Mouse (Mus musculus): ENCODE results near the gene Tpp2. TPM values are rescaled to one million over a fixed set of nuclear protein-coding genes. Genes with fewer than 3 reads are reported as not detected.

Tpp2 gene
- polyA plus RNA-seq, 1 experiment from 2014 or later: 63.7 TPM

DNA sequence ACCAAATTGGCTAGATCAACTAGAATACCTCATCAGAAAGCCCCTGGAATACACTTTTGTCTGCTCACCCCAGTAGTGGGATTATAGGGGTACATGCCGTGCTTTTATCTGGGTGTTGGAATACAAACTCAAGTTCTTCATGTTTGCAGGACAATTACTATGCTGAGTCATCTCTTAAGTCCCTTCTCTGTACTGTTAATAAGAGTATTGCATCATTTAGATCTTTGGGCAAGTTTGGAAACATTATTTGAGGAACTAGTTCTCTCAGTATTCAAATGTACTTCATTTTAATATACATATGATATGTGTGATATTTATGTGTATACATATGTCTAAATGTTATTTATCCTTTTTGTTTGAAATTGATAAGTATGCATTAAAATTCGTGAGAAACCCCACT, 16.6 kb upstream of the Tpp2 start:
- no peaks in the 10 kb centered on the region for H3K36me3 ChIP-seq (ENCODE audit: insufficient read depth, low read length)

DNA sequence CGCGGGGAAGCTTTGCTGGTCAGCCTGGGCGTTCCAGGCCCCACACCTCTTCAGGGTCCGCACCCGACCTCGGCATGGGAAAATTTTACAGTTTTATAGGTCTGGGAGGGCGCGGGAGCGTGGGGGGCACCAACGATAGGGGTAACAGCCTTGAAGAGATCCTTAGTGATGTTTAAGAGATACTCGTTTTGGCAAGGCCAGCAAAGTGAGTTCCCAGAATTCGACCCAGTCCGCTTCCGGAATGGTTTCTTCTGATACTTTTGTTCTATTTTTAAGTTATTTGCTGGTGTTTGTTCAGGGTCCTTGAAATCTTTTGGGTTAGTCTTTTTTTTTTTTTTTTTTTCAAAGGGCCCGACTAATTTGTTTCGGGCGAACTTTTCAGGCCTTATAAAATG, 966 bp downstream of the Tpp2 start:
- H3K27me3 ChIP-seq (ENCODE audit: insufficient read depth, low read length): no peaks in the 10 kb centered on the region
- peak overlapping the region; percentile 99 for H3K27ac ChIP-seq (ENCODE audit: low read length)
- no peaks in the 10 kb centered on the region for H3K9me3 ChIP-seq (ENCODE audit: low read length)
- peak overlapping the region; percentile 99 for H3K9ac ChIP-seq (replicated peaks; ENCODE audit: low read length)
- ATAC-seq (ENCODE audit: low FRiP score, low TSS enrichment): no peak
- H3K4me1 ChIP-seq (ENCODE audit: insufficient read depth, low read length): peaks cover 16% of the 10 kb centered on the region
- peak overlapping the region; percentile 54 for H3K4me2 ChIP-seq (replicated peaks; ENCODE audit: low read depth, low read length)
- H3K4me3 ChIP-seq (ENCODE audit: low read length): peak overlapping the region; percentile 100
- 1% methylated on average over 17 of the region's 17 CpGs for WGBS
- H3K36me3 ChIP-seq (ENCODE audit: insufficient read depth, low read length): no peaks in the 10 kb centered on the region

More for the DNA sequence above, 16.6 kb upstream of the Tpp2 start:
- Histone ChIP-seq H3K4me2 (replicated peaks; ENCODE audit: low read depth, low read length) (no peak overlapping the region), H3K4me1 (ENCODE audit: insufficient read depth, low read length) (no peaks in the 10 kb centered on the region), H3K9ac (replicated peaks; ENCODE audit: low read length) (no peak overlapping the region), H3K27ac (ENCODE audit: low read length) (no peak overlapping the region), H3K4me3 (ENCODE audit: low read length) (no peak overlapping the region), H3K27me3 (ENCODE audit: insufficient read depth, low read length) (no peaks in the 10 kb centered on the region), H3K9me3 (ENCODE audit: low read length) (no peaks in the 10 kb centered on the region)
- WGBS: 59% methylated on average over 2 of the region's 2 CpGs
- no peak for ATAC-seq (ENCODE audit: low FRiP score, low TSS enrichment)

DNA sequence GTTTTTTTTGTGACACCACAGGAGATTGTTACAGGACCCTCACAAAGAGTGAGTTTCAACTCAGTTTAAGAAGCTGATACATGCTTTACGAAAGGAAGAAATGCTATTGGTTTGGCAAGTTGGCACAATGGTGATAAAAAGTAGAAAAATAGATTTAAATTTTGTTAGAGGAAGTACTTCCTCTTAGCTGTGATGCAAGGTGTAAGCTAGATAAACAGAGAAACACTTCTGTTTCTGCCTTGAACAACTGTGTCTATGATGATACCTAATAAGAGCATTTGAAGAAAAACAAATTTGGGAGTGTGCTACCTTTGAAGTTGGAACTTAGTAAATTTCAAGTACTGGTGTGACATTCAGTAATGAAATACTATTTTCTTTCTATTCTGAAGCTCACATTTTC, 5.9 kb downstream of the Tpp2 start:
- Histone ChIP-seq H3K9me3 (ENCODE audit: low read length) (no peaks in the 10 kb centered on the region), H3K4me2 (replicated peaks; ENCODE audit: low read depth, low read length) (no peak overlapping the region), H3K9ac (replicated peaks; ENCODE audit: low read length) (no peak overlapping the region), H3K27me3 (ENCODE audit: insufficient read depth, low read length) (no peaks in the 10 kb centered on the region), H3K4me1 (ENCODE audit: insufficient read depth, low read length) (peaks cover 12% of the 10 kb centered on the region), H3K36me3 (ENCODE audit: insufficient read depth, low read length) (peaks cover 13% of the 10 kb centered on the region), H3K4me3 (ENCODE audit: low read length) (no peak overlapping the region), H3K27ac (ENCODE audit: low read length) (no peak overlapping the region)
- 95% methylated on average over 1 of the region's 1 CpGs for WGBS
- ATAC-seq (ENCODE audit: low FRiP score, low TSS enrichment): no peak

DNA sequence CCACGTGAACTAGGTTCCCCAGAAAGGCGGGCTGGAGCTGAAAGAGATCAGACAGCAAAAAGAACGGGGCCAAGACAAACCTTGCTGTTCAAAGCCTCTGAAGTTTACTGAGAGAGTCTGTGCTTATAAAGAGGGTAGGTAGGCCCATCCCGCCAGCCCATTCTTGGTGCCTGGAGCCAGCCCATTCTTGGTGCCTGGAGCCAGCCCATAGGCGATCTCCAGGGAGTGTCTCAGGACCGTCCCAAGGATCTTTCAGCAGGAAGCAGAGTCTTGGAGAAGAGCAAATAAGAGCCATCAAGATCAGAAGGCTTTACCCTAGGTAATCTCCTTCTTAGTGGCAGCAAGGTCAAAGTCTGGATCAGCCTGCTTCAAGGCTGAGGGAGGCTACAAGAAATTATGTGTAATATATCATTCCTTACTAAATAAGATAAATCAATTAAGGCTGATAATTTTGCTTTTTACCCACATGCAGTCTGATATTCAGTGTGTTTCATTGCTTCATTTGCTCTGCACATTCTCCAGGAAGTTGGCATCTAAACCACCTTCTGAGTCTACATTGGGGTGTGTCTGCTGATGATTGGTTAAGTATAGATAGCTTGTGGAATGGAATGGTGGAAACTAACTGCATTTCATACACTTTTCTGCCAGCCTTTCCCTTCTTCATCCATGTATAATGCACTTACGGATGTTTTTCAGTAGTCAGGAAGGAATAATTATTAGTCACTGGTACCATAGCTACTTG, 8.2 kb downstream of the Tpp2 start:
- Histone ChIP-seq H3K27ac (ENCODE audit: low read length) (no peak overlapping the region), H3K27me3 (ENCODE audit: insufficient read depth, low read length) (no peaks in the 10 kb centered on the region), H3K36me3 (ENCODE audit: insufficient read depth, low read length) (peaks cover 16% of the 10 kb centered on the region), H3K4me1 (ENCODE audit: insufficient read depth, low read length) (no peaks in the 10 kb centered on the region), H3K4me3 (ENCODE audit: low read length) (no peak overlapping the region), H3K4me2 (replicated peaks; ENCODE audit: low read depth, low read length) (no peak overlapping the region), H3K9me3 (ENCODE audit: low read length) (no peaks in the 10 kb centered on the region), H3K9ac (replicated peaks; ENCODE audit: low read length) (no peak overlapping the region)
- ATAC-seq (ENCODE audit: low FRiP score, low TSS enrichment): no peak
- WGBS: 94% methylated on average over 7 of the region's 7 CpGs

DNA sequence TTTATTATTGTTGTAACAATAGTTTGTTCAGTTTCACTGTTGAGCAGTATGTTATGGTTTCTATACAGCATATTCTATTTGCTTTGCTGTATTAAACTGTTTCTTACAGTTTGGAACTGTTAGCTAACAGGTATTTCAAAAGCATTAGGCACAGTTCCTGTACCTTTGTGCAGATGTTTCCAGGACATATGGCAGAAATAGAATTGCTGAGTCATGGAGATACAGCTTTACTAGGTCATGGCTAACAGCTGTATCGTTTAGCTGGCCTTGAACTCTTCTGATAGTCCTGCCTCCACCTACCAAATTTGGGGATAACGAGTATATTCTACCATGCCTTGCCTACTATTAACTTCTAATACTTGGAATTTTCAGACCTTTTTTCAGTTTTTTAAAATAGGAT, 9.4 kb downstream of the Tpp2 start:
- H3K27me3 ChIP-seq (ENCODE audit: insufficient read depth, low read length): no peaks in the 10 kb centered on the region
- H3K9ac ChIP-seq (replicated peaks; ENCODE audit: low read length): no peak overlapping the region
- H3K4me1 ChIP-seq (ENCODE audit: insufficient read depth, low read length): no peaks in the 10 kb centered on the region
- H3K4me2 ChIP-seq (replicated peaks; ENCODE audit: low read depth, low read length): no peak overlapping the region
- no peak for ATAC-seq (ENCODE audit: low FRiP score, low TSS enrichment)
- no peak overlapping the region for H3K4me3 ChIP-seq (ENCODE audit: low read length)
- H3K9me3 ChIP-seq (ENCODE audit: low read length): no peaks in the 10 kb centered on the region
- H3K36me3 ChIP-seq (ENCODE audit: insufficient read depth, low read length): peaks cover 16% of the 10 kb centered on the region
- H3K27ac ChIP-seq (ENCODE audit: low read length): no peak overlapping the region
- WGBS: 95% methylated on average over 2 of the region's 2 CpGs

DNA sequence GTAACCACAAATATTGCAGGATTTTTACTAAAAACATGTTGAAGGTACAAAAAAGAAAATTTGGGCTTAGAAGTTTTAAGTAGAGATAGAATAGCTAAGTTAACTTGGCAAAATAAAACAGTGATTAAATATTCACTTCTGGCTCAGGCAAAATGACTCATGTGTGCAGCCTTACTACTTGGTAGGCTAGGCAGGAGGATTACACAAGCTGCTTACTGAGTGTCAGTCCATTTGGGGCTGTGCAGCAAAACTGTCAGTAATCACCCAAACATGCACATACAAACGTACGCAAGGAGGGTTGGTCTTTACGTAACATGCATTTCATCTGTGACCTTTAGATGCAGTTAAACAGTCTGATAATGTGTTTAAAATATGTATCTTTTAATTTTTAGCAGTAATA, 20.2 kb downstream of the Tpp2 start:
- Histone ChIP-seq H3K4me3 (ENCODE audit: low read length) (no peak overlapping the region), H3K36me3 (ENCODE audit: insufficient read depth, low read length) (peaks cover 21% of the 10 kb centered on the region), H3K4me2 (replicated peaks; ENCODE audit: low read depth, low read length) (no peak overlapping the region), H3K27me3 (ENCODE audit: insufficient read depth, low read length) (no peaks in the 10 kb centered on the region), H3K9ac (replicated peaks; ENCODE audit: low read length) (no peak overlapping the region), H3K9me3 (ENCODE audit: low read length) (no peaks in the 10 kb centered on the region), H3K4me1 (ENCODE audit: insufficient read depth, low read length) (no peaks in the 10 kb centered on the region), H3K27ac (ENCODE audit: low read length) (no peak overlapping the region)
- 93% methylated on average over 3 of the region's 3 CpGs for WGBS
- ATAC-seq (ENCODE audit: low FRiP score, low TSS enrichment): no peak

DNA sequence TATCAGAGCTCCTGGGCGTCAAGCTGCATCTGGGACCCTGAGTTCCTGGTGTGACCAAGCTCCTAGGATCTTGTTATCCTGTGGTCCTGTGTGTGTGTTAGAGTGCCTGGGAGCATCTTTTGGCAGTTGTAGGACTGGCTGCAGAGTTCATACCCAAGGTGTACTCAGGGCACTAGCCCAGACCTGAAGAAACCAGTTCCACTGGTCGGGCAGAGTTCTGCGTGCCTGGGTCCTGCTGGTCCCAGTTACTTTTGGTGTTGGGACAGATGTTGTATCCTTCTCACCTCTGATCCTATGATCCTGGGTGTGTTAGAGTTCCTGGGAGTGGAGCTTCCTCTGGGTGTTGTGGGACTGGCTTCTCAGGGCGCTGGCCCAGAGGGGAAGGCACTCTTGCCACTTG, 30.9 kb downstream of the Tpp2 start:
- H3K9ac ChIP-seq (replicated peaks; ENCODE audit: low read length): no peak overlapping the region
- H3K9me3 ChIP-seq (ENCODE audit: low read length): no peaks in the 10 kb centered on the region
- WGBS: 94% methylated on average over 4 of the region's 4 CpGs
- peaks cover 25% of the 10 kb centered on the region for H3K36me3 ChIP-seq (ENCODE audit: insufficient read depth, low read length)
- no peak for ATAC-seq (ENCODE audit: low FRiP score, low TSS enrichment)
- no peak overlapping the region for H3K4me2 ChIP-seq (replicated peaks; ENCODE audit: low read depth, low read length)
- no peak overlapping the region for H3K4me3 ChIP-seq (ENCODE audit: low read length)
- no peaks in the 10 kb centered on the region for H3K27me3 ChIP-seq (ENCODE audit: insufficient read depth, low read length)
- no peak overlapping the region for H3K27ac ChIP-seq (ENCODE audit: low read length)
- H3K4me1 ChIP-seq (ENCODE audit: insufficient read depth, low read length): no peaks in the 10 kb centered on the region

DNA sequence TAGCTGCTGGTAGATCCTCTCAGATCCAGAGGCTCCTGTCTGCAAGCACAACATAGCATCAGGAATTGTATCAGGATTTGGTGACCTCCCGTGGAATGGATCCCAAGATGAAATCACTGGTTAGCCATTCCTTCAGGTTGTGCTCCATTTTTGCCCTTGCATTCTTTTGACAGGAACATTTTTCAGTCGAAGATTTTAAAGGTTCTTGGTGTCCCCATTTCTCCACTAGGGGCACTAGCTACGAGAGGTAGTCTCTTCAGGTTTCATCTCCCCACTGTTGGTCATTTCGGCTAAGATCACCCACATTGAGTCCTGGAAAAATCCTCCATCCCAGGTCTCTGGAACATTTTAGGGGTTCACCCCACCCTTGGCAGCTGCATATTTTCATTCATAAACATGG, 33.3 kb downstream of the Tpp2 start:
- no peaks in the 10 kb centered on the region for H3K9me3 ChIP-seq (ENCODE audit: low read length)
- H3K4me1 ChIP-seq (ENCODE audit: insufficient read depth, low read length): no peaks in the 10 kb centered on the region
- no peak overlapping the region for H3K27ac ChIP-seq (ENCODE audit: low read length)
- H3K4me3 ChIP-seq (ENCODE audit: low read length): no peak overlapping the region
- no peak overlapping the region for H3K9ac ChIP-seq (replicated peaks; ENCODE audit: low read length)
- H3K4me2 ChIP-seq (replicated peaks; ENCODE audit: low read depth, low read length): no peak overlapping the region
- H3K27me3 ChIP-seq (ENCODE audit: insufficient read depth, low read length): no peaks in the 10 kb centered on the region
- no peak for ATAC-seq (ENCODE audit: low FRiP score, low TSS enrichment)
- WGBS: 92% methylated on average over 4 of the region's 4 CpGs
- H3K36me3 ChIP-seq (ENCODE audit: insufficient read depth, low read length): peaks cover 25% of the 10 kb centered on the region

DNA sequence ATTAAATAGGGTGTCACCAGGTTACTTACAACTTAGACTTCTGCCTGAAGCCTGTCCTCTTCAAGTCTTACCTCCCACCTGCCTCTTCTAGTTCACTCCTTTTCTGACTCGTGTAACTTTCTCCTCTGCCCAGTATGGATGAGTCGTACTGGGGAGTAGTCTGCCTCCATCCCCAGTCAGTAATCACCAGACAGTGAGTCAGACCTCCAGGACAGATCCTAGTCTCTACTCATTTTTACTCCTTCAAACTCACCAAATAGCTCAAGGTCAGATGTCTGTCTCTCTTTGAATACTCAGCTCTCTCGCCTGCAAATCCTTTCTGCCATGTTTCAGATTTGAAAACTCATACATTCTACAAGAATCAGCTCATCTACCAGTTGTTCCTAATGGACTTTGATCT, 35.9 kb downstream of the Tpp2 start:
- Histone ChIP-seq H3K27me3 (ENCODE audit: insufficient read depth, low read length) (no peaks in the 10 kb centered on the region), H3K4me3 (ENCODE audit: low read length) (no peak overlapping the region), H3K4me2 (replicated peaks; ENCODE audit: low read depth, low read length) (no peak overlapping the region), H3K36me3 (ENCODE audit: insufficient read depth, low read length) (peaks cover 29% of the 10 kb centered on the region), H3K9me3 (ENCODE audit: low read length) (no peaks in the 10 kb centered on the region), H3K9ac (replicated peaks; ENCODE audit: low read length) (no peak overlapping the region), H3K4me1 (ENCODE audit: insufficient read depth, low read length) (no peaks in the 10 kb centered on the region), H3K27ac (ENCODE audit: low read length) (no peak overlapping the region)
- 91% methylated on average over 3 of the region's 3 CpGs for WGBS
- ATAC-seq (ENCODE audit: low FRiP score, low TSS enrichment): no peak

DNA sequence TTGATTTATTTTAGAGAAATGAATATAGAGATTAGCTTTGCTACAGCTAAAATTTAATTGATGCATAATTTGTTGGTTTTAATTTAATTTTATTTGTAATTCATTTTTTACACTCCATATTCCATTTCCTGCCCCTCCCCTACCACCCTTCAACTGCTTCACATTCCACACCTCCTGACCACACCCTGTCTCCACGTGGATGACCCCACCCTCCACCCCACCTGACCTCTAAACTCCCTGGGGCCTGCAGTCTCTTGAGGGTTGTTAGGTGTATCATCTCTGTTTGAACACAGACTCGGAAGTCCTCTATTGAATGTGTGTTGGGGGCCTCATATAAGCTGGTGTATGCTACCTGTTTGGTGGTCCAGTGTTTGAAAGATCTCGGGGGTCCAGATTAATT, 37.6 kb downstream of the Tpp2 start:
- Histone ChIP-seq H3K4me3 (ENCODE audit: low read length) (no peak overlapping the region), H3K9ac (replicated peaks; ENCODE audit: low read length) (no peak overlapping the region), H3K27ac (ENCODE audit: low read length) (no peak overlapping the region), H3K4me2 (replicated peaks; ENCODE audit: low read depth, low read length) (no peak overlapping the region), H3K9me3 (ENCODE audit: low read length) (no peaks in the 10 kb centered on the region), H3K36me3 (ENCODE audit: insufficient read depth, low read length) (peaks cover 32% of the 10 kb centered on the region), H3K4me1 (ENCODE audit: insufficient read depth, low read length) (no peaks in the 10 kb centered on the region), H3K27me3 (ENCODE audit: insufficient read depth, low read length) (no peaks in the 10 kb centered on the region)
- 64% methylated on average over 3 of the region's 3 CpGs for WGBS
- ATAC-seq (ENCODE audit: low FRiP score, low TSS enrichment): no peak

Data from kidney, embryonic 16.5 days (tissue).